Mouse (Mus musculus) lung, embryonic 15.5 days (tissue): ENCODE results near the gene Hist1h3f. TPM values are rescaled to one million over a fixed set of nuclear protein-coding genes. Genes with fewer than 3 reads are reported as not detected.

Experiments used
- ATAC-seq: fragments of 200-750 bp; cut with Nextera tagmentation; 2 replicates; pipeline ENCODE4 v1.8.0; 2017; ENCODE audit warnings: moderate number of reproducible peaks, borderline replicate concordance; ENCODE audit not compliant: low FRiP score, low TSS enrichment; ENCODE audit errors: extremely low read depth
- H3K27ac ChIP-seq: fragments of 300-500 bp; sonication (generic); 2 replicates; pipeline ENCODE4 v1.5.1; 2015; ENCODE audit warnings: moderate library complexity, mild to moderate bottlenecking, inconsistent platforms
- H3K27me3 ChIP-seq: fragments of 300-500 bp; sonication (generic); 2 replicates; pipeline ENCODE4 v1.6.1; 2015; ENCODE audit warnings: inconsistent platforms
- H3K36me3 ChIP-seq: fragments of 300-500 bp; sonication (generic); 2 replicates; pipeline ENCODE4 v1.6.1; 2015; ENCODE audit warnings: inconsistent platforms
- H3K4me1 ChIP-seq: fragments of 300-500 bp; sonication (generic); 2 replicates; pipeline ENCODE4 v1.6.1; 2015; ENCODE audit warnings: inconsistent platforms
- H3K4me2 ChIP-seq: fragments of 300-500 bp; sonication (generic); 2 replicates; pipeline ENCODE4 v1.6.1; 2015; ENCODE audit warnings: inconsistent platforms, mild to moderate bottlenecking, moderate library complexity
- H3K4me3 ChIP-seq: fragments of 300-500 bp; sonication (generic); 2 replicates; pipeline ENCODE4 v1.5.1; 2015; ENCODE audit warnings: mild to moderate bottlenecking, inconsistent platforms
- H3K9ac ChIP-seq: fragments of 300-500 bp; sonication (generic); 2 replicates; pipeline ENCODE4 v1.6.1; 2015; ENCODE audit warnings: inconsistent platforms
- H3K9me3 ChIP-seq: fragments of 300-500 bp; sonication (generic); 2 replicates; pipeline ENCODE4 v1.6.1; 2016; ENCODE audit warnings: inconsistent platforms
- WGBS: fragments of 180-500 bp; shearing (Covaris S2); methylation state at CpG from one replicate; pipeline ENCODE4 v1.1.7; 2015; 5-methylcytosine and 5-hydroxymethylcytosine counted together
- polyA plus RNA-seq: library from polyadenylated mRNA; unstranded; fragments of >200 nt; fragmentation: Nextera tagmentation; extraction: Ambion mirVana; gene quantifications from 2 replicates; pipeline ENCODE4 v1.2.1, GENCODE M21; 2015

The Hist1h3f gene
- polyA plus RNA-seq, 1 experiment from 2014 or later = 0.75 TPM

GRCm38 (mm10) chr13:23521703-23522102, 22.1 kb upstream of the Hist1h3f start:
- under 1% methylated on average over 14 of the region's 14 CpGs for WGBS
- Histone ChIP-seq H3K27ac (no peak overlapping the region), H3K36me3 (no peaks in the 10 kb centered on the region), H3K4me2 (peak overlapping the region; percentile 36), H3K9me3 (no peaks in the 10 kb centered on the region), H3K4me1 (peaks cover 14% of the 10 kb centered on the region; the same call in 1 of the 2 replicates), H3K9ac (no peak overlapping the region), H3K27me3 (no peaks in the 10 kb centered on the region), H3K4me3 (peak overlapping the region; percentile 0; the same call in 1 of the 2 replicates)
- no peak for ATAC-seq

DNA sequence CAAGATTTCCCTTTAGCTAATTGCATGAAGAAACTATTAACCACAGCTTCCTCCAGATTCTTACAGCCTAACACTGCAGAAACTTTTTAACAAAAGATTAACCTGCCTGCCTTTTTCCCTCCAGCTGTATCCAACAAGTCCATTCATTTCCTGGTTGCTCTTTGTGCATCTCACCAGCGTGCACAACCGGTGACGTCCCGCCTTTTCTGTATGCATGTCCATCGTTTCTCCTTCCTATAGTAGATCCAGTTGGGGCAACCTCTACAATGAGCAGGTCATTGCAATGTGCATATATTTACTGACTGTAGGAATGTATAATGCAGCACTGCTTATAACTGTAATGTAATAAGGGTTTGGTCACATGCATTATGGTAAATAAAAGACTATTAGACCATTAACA, 19.9 kb upstream of the Hist1h3f start:
- no peak overlapping the region for H3K4me2 ChIP-seq
- WGBS = 40% methylated on average over 5 of the region's 5 CpGs
- peaks cover 24% of the 10 kb centered on the region for H3K4me1 ChIP-seq
- H3K27ac ChIP-seq = no peak overlapping the region
- no peak overlapping the region for H3K4me3 ChIP-seq
- no peak for ATAC-seq
- H3K27me3 ChIP-seq = no peaks in the 10 kb centered on the region
- no peak overlapping the region for H3K9ac ChIP-seq
- no peaks in the 10 kb centered on the region for H3K36me3 ChIP-seq
- no peaks in the 10 kb centered on the region for H3K9me3 ChIP-seq

GRCm38 (mm10) chr13:23524654-23525053, 19.2 kb upstream of the Hist1h3f start:
- WGBS = 12% methylated on average over 5 of the region's 5 CpGs
- no peak overlapping the region for H3K9ac ChIP-seq

DNA sequence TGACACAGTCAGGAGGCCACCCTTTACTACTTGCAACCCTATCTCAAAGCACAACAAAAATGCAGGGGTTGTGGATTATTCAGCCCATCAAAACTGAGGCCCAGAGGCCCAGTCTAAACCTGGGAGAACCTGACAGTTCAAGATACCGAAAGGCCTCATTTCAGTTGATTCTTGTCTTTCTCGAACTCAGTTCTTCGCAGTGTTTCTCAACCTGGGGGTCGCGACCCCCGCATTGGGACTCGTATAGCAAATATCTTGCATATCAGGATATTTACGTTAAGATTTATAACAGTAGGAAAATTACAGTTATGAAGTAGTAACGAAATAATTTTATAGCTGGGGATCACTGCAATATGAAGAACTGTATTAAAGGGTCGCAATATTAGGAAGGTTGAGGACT, 18.0 kb upstream of the Hist1h3f start:
- Histone ChIP-seq H3K9me3 (no peaks in the 10 kb centered on the region), H3K27me3 (no peaks in the 10 kb centered on the region), H3K4me2 (peak overlapping the region; percentile 52), H3K4me3 (peak overlapping the region; percentile 40), H3K27ac (no peak overlapping the region), H3K9ac (peak overlapping the region; percentile 24), H3K36me3 (no peaks in the 10 kb centered on the region), H3K4me1 (peaks cover 17% of the 10 kb centered on the region)
- no peak for ATAC-seq
- WGBS = under 1% methylated on average over 10 of the region's 10 CpGs

More at GRCm38 (mm10) chr13:23524654-23525053, 19.2 kb upstream of the Hist1h3f start:
- Histone ChIP-seq H3K9me3 (no peaks in the 10 kb centered on the region), H3K27ac (no peak overlapping the region), H3K4me1 (peaks cover 25% of the 10 kb centered on the region), H3K36me3 (no peaks in the 10 kb centered on the region), H3K4me3 (no peak overlapping the region), H3K4me2 (peak overlapping the region; percentile 6; the same call in 1 of the 2 replicates), H3K27me3 (no peaks in the 10 kb centered on the region)
- ATAC-seq = 0 out of 2 replicates have a peak, but pooled peaks have one; percentile 47

DNA sequence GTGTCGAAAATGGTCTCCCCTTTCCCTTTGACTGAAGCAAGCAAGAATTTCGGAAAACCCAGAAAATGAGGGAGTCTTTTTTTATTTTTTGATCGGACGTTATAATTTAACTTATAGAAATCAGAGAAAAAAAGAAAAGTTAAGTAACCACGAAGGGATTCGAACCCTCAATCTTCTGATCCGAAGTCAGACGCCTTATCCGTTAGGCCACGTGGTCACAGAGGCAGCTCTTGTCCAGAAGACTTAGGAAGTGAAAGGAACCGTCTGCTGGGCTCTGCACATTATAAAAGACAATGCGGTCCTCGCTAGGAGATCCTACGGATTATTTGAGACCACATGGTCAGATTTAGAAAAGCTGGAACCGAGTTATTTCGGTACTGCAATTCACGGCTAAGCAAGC, 17.5 kb upstream of the Hist1h3f start:
- under 1% methylated on average over 17 of the region's 17 CpGs for WGBS
- peak overlapping the region; percentile 67 for H3K27ac ChIP-seq
- H3K4me2 ChIP-seq = peak overlapping the region; percentile 54
- peak overlapping the region; percentile 40 for H3K4me3 ChIP-seq
- peak overlapping the region; percentile 24; the same call in 1 of the 2 replicates for H3K9ac ChIP-seq
- no peaks in the 10 kb centered on the region for H3K9me3 ChIP-seq
- ATAC-seq = peak; percentile 46; the same call in 1 of the 2 replicates
- H3K36me3 ChIP-seq = no peaks in the 10 kb centered on the region
- H3K4me1 ChIP-seq = peaks cover 15% of the 10 kb centered on the region
- H3K27me3 ChIP-seq = no peaks in the 10 kb centered on the region

DNA sequence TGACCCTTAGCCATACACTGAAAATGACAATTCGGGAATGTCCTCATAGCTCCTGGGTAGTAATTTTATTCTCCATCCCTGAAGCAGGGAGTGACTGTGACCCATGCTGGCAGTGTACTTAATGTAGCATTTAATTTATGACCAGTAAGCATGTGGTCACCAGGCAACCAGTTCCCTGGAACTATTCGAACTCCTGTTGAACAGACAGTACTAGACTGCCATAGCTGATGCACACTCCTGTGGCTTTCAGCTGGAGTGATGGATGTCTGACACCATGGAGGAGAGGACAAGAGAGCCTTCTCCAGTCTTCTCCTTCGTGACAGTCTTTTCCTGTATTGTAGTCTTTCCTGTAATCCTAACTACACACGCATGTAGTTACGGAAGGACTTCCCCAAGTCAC, 14.8 kb upstream of the Hist1h3f start:
- no peaks in the 10 kb centered on the region for H3K27me3 ChIP-seq
- H3K27ac ChIP-seq = peak overlapping the region; percentile 33; the same call in 1 of the 2 replicates
- WGBS = 65% methylated on average over 5 of the region's 5 CpGs
- H3K36me3 ChIP-seq = no peaks in the 10 kb centered on the region
- H3K4me2 ChIP-seq = peak overlapping the region; percentile 5; the same call in 1 of the 2 replicates
- ATAC-seq = no peak
- H3K4me3 ChIP-seq = no peak overlapping the region
- H3K9me3 ChIP-seq = no peaks in the 10 kb centered on the region
- H3K9ac ChIP-seq = no peak overlapping the region
- peaks cover 28% of the 10 kb centered on the region for H3K4me1 ChIP-seq

DNA sequence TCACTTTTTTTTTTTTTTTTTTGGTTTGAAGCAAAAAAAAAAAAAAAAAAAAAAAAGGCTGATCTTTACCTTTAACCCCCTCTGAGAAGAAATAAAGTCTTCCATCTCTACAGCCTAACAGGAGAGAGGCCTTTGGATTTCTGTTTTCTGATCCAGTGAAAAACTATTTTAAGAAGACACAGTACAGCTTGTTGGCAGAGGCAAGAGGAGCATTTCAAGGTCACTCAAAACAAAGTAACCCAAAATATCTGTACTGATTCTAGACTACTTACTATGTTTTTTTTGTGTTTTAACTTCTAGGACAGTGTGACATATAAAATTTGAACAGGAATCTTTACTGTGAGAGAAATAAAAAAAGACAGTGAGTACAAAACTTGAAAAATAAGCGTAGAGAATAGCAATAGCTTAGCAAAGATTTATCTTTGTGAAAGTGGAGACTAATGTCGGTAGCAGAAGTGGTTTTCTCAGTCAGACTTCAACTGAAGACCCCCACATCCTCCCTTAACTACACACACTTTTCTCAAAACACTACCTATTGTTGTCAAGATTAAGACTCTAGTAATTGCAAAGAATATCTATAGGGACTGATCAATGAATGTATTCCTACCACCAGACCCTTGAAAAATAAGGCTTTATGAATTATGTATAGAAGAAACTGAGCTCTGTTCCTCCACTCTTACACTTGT, 14.2 kb upstream of the Hist1h3f start:
- peaks cover 31% of the 10 kb centered on the region for H3K4me1 ChIP-seq
- WGBS = 9% methylated on average over 2 of the region's 2 CpGs
- H3K27me3 ChIP-seq = no peaks in the 10 kb centered on the region
- peak overlapping the region; percentile 57 for H3K9ac ChIP-seq
- ATAC-seq = no peak
- peak overlapping the region; percentile 48 for H3K4me3 ChIP-seq
- peak overlapping the region; percentile 98 for H3K27ac ChIP-seq
- peak overlapping the region; percentile 66 for H3K4me2 ChIP-seq
- no peaks in the 10 kb centered on the region for H3K36me3 ChIP-seq
- no peaks in the 10 kb centered on the region for H3K9me3 ChIP-seq

- no peaks in the 10 kb centered on the region for H3K27me3 ChIP-seq
- H3K4me3 ChIP-seq = peak overlapping the region; percentile 48
- under 1% methylated on average over 20 of the region's 20 CpGs for WGBS
- H3K4me1 ChIP-seq = peaks cover 32% of the 10 kb centered on the region
- no peaks in the 10 kb centered on the region for H3K9me3 ChIP-seq
- H3K9ac ChIP-seq = peak overlapping the region; percentile 57
- no peak for ATAC-seq
- H3K27ac ChIP-seq = peak overlapping the region; percentile 98
- peak overlapping the region; percentile 66 for H3K4me2 ChIP-seq
- no peaks in the 10 kb centered on the region for H3K36me3 ChIP-seq
Observed at GRCm38 (mm10) chr13:23530181-23530900, 13.5 kb upstream of the Hist1h3f start.

DNA sequence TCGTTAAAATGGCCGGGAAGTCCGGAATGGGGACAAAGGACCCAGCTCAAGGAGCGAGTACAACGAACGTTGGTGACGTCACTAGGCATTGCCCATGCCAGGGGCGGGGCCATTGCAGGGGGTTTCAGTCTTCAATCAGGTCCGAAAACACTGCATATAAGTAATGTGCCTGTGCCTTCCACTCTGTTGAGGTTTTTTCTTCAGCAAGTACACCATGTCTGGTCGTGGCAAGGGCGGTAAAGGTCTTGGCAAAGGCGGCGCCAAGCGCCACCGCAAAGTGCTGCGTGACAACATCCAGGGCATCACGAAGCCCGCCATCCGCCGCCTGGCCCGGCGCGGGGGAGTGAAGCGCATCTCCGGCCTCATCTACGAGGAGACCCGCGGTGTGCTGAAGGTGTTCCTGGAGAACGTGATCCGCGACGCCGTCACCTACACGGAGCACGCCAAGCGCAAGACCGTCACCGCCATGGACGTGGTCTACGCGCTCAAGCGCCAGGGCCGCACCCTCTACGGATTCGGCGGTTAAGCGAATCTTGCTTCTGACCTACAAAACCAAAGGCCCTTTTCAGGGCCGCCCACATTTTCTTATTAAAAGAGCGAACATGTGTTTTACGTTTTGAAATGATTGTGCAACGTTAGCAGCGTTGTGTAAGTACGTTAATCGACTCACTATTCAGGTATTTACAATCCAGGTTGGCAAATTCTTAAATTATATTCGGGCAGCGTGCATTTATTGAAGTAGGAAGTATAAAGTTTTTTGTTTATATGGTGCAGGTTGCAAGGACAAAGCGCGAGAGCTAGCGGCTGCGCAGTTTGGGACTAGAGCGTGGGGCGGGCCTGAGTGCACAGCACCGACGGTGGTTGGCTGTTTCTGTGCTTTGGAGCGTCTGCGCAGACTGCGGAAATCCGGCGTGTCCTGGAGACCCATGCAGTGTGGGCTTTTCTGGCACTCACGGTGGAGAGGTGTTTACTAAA, 12.7 kb upstream of the Hist1h3f start, which contains the start of gene Hist1h4h:
Gene Hist1h4h, plus strand, starts transcription at position 150 of the 975 bp plus-strand sequence.
- ATAC-seq = peak; percentile 77
- Histone ChIP-seq H3K4me2 (peak within 1 kb of the TSS; percentile 66), H3K4me3 (peak within 1 kb of the TSS; percentile 48), H3K27me3 (no peaks in the 10 kb centered on the region), H3K9ac (peak within 1 kb of the TSS; percentile 57), H3K27ac (peak within 1 kb of the TSS; percentile 98), H3K9me3 (no peaks in the 10 kb centered on the region), H3K4me1 (peaks cover 32% of the 10 kb centered on the region), H3K36me3 (no peaks in the 10 kb centered on the region)
- under 1% methylated on average over 64 of the region's 70 CpGs for WGBS

GRCm38 (mm10) chr13:23532262-23533075, 11.4 kb upstream of the Hist1h3f start:
- no peak for ATAC-seq
- Histone ChIP-seq H3K4me1 (peaks cover 39% of the 10 kb centered on the region), H3K9ac (peak overlapping the region; percentile 49), H3K27me3 (no peaks in the 10 kb centered on the region), H3K4me2 (peak overlapping the region; percentile 66), H3K4me3 (peak overlapping the region; percentile 48), H3K9me3 (no peaks in the 10 kb centered on the region), H3K36me3 (no peaks in the 10 kb centered on the region), H3K27ac (peak overlapping the region; percentile 98)
- WGBS = 11% methylated on average over 9 of the region's 9 CpGs
